Mouse (Mus musculus): ENCODE measurements at regions not wholly inside any gene's neighbourhood (a gene's known extent, or its start where the extent isn't known, plus 50 kb on each side); places are given as distances from the start of the nearest gene placed in this dataset.

- TF ChIP-seq CTCF (IDR thresholded peaks at IDR 0.05; ENCODE audit: low read depth) (no peak), EP300 (IDR thresholded peaks at IDR 0.05; ENCODE audit: low read depth) (no peak)
Measured at GRCm38 (mm10) chr5:81970525-81971011, 950.6 kb downstream of the Adgrl3 start.
